ENCODE assay signal across 8 mouse cellular contexts in the genomic region with DNA sequence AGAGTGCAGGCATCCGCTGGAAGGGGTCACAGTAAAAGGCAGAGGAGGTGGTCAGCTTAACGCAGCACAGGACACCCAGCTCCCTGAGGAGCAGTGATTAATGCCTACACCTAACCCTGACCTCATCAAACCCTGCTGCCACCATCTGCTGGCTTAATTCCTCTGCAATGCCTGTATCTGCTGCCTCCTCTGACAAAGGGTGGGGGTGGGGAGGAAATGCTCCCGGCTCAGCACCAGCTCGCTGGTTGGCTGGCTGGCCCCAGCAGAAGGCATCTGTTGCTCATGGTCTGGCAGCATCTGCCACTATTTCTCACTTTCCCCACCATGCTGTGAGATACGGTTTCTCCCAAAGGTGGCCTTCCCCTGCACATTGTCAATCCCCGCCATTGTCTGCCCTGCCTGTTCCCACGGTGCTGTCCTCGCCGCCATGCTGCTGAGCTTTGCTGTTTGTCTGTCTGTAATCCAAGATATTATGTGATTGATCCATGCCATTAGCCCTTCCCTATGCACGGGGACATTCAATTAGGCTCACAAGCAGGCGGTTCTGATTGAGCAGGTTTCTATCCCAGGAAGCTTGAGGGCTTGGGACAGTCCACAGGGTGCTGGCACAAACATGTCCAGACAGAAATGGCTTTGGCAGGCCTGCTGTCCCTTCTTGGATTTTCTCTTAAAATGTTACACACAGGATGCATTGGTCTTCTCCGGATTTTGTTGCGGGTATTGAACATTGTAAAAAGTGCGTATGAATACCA. TPM values are rescaled to one million over a fixed set of nuclear protein-coding genes. Genes with fewer than 3 reads are reported as not detected.
DNase-seq lines count a peak whose midpoint lies in the region; ATAC-seq lines count a peak whose summit lies in the region.

No protein-coding gene starts in this region.

- H3K27ac ChIP-seq in embryonic facial prominence, embryonic 12.5 days, result no peak overlapping the region

- H3K9me3 ChIP-seq in embryonic facial prominence, embryonic 12.5 days, result no peaks in the 10 kb centered on the region

- H3K4me3 ChIP-seq in embryonic facial prominence, embryonic 12.5 days, result no peak overlapping the region

- no peaks in the 10 kb centered on the region for H3K36me3 ChIP-seq in embryonic facial prominence, embryonic 12.5 days

- WGBS in embryonic facial prominence, embryonic 12.5 days, result 29% methylated on average over 14 of the region's 14 CpGs

- ATAC-seq in embryonic facial prominence, embryonic 12.5 days (ENCODE audit: insufficient number of reproducible peaks, insufficient read depth, low FRiP score, low TSS enrichment), result peak; percentile 81

- DNase-seq in right cerebral cortex, postnatal 10 days (ENCODE audit: low spot score in 2 of 2), result peak; percentile 25 to 31
- no peak for DNase-seq in right cerebral cortex, adult 2 months (ENCODE audit: low spot score in 2 of 2)
- DNase-seq in layer of hippocampus, adult 9-11 months, result peak; percentile 11
- peak; percentile 95 for DNase-seq in retina, postnatal 1 day
- DNase-seq in spleen, adult 12 weeks (ENCODE audit: low spot score), result no peak
- no peak for DNase-seq in spleen, postnatal 14 days (ENCODE audit: low spot score in 2 of 2)
- DNase-seq in gastrocnemius, postnatal 4 days (ENCODE audit: low spot score in 2 of 2), result no peak

- no peaks in the 10 kb centered on the region for H3K27me3 ChIP-seq in embryonic facial prominence, embryonic 12.5 days

- H3K4me2 ChIP-seq in embryonic facial prominence, embryonic 12.5 days (replicated peaks), result peak overlapping the region; percentile 27; the same call in 1 of the 2 replicates

- peaks cover 8% of the 10 kb centered on the region; the same call in 1 of the 2 replicates for H3K4me1 ChIP-seq in embryonic facial prominence, embryonic 12.5 days

- no peak overlapping the region for H3K9ac ChIP-seq in embryonic facial prominence, embryonic 12.5 days

RNA-seq across cellular contexts. Expression of a gene that starts 33.4 kb away (rescaled TPM):
- polyA plus RNA-seq in embryonic facial prominence, embryonic 12.5 days (2016; fragmentation: Nextera tagmentation; extraction: Ambion mirVana), result 9.8 and 10.1 TPM in 2 replicates
- 10 to 100 TPM; 16.7 to 18.7 TPM for total RNA-seq in gastrocnemius, postnatal 4 days (2021)

RNA-seq across cellular contexts. Expression of a gene that starts 52.8 kb away (rescaled TPM):
- 35.7 and 36.0 TPM in 2 replicates for polyA plus RNA-seq in embryonic facial prominence, embryonic 12.5 days (2016; fragmentation: Nextera tagmentation; extraction: Ambion mirVana)
- 10 to 100 TPM; 13.6 to 16.9 TPM for total RNA-seq in gastrocnemius, postnatal 4 days (2021)

Comparison
In these comparisons a context has a peak if more than half of its experiments do, and no peak if none do; other contexts are left out.
1. DNase-seq: peak in right cerebral cortex, postnatal 10 days (2 of 2), layer of hippocampus, adult 9-11 months (single experiment) and retina, postnatal 1 day (single experiment); none in right cerebral cortex, adult 2 months (0 of 2), spleen, adult 12 weeks (single experiment), spleen, postnatal 14 days (0 of 2) and gastrocnemius, postnatal 4 days (0 of 2).